Mouse (Mus musculus): ENCODE data around the gene Olfr547.

Gene Olfr547

DNA sequence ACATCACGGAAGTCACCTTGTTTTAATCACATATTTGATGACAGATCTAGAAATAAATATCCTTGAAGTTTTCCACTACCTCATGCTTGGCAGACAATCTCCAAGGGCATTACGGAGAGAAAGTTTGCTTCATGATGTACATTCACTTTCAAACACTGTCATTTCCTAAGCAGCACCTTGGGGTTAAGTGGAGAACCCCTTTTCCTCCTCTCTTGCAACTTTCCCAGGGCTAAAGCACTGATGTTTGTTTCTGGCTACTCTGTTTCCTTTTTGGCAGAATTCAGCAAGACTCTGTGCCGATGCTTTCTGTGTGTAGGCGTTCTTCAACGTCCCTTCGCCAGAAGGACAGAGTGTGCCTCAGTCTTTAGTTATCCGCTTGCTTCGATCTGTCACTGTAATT is 36.6 kb downstream of the Olfr547 start, which contains the start of gene Olfr550:
Gene Olfr550, plus strand, starts transcription at position 301 of the 400 bp plus-strand sequence.
- no peak for DNase-seq

DNA sequence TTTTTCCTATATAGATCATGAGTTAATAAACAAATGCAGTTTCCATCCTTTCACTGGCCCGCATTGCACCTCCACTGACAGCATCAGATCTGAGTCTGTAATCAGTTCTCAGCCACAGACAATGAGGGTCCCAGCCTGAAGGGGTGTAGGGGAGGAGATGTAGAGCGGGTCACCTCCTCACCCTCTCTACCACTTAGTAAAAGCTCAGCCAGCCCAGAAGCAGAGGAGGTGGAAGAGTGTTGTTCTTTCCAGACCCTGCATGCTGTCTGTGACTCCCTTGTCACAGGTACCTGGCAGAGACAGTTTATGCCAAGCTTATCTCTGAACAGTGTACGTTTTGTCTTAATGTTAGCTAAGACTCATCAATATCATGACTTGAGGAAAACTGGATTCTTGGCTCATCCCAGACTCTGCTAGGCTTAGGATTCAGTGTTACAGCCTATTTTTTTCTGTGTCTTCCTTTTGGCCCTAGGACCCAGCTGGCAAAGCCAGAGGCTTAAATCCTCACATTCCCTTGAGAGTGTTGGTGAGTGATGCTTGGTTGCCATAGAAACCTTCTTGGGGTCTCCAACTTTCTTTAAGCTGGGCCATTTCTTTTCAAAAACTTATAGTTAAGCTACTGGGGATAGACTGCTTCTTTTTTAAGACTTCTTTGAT is 38.8 kb downstream of the Olfr547 start:
- DNase-seq, result no peak

DNA sequence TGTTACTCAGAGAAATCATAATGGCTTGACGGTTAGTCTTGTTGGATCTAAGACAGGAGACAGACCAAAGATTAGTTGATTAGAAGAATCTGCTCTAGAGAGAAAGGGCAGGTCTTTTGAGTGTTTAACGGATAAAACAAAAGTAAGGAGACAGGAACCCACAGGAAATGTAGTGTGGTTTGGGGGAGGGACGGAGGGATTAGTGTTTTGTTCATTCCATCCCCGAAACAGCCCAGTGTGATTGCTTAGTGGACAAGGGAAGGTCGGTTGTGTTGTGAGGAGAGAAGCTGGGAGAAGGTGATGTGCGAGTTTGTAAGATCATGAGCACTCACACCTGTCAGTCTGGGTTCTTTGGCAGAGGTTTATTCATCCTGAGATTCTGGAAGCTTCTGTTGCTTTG is 41.4 kb downstream of the Olfr547 start:
- DNase-seq, result no peak

Data from thymus, postnatal 4 days (tissue).